Mouse (Mus musculus) MEL (cell line): Measurements from ENCODE around the gene Unc93b1.

Experiments
- CTCF ChIP-seq, 3 experiments: IDR thresholded peaks in 2 of 3; conservative IDR thresholded peaks in 1 of 3; 2 replicates each; pipeline ENCODE4 v1.5.1; 2011 to 2012; ENCODE audit warnings: low read length in 3 of 3, low read depth in 2 of 3, mild to moderate bottlenecking in 2 of 3, improper control_type of control experiment in 1 of 3, inconsistent platforms in 1 of 3, mixed read lengths in 1 of 3, moderate library complexity in 1 of 3; ENCODE audit not compliant: control insufficient read depth in 1 of 3, insufficient read depth in 1 of 3, poor library complexity in 1 of 3, severe bottlenecking in 1 of 3
- MAX ChIP-seq: IDR thresholded peaks from 2 replicates; pipeline ENCODE4 v1.6.1; 2011; ENCODE audit warnings: low read length, improper control_type of control experiment
- MXI1 ChIP-seq: IDR thresholded peaks from 2 replicates; pipeline ENCODE4 v1.6.1; 2011; ENCODE audit warnings: mild to moderate bottlenecking, low read depth, low read length, improper control_type of control experiment
- MYC ChIP-seq: IDR thresholded peaks from 2 replicates; pipeline ENCODE4 v1.6.1; 2011; ENCODE audit warnings: low read depth, mild to moderate bottlenecking, low read length, improper control_type of control experiment, moderate library complexity
- SIN3A ChIP-seq: IDR thresholded peaks from 2 replicates; pipeline ENCODE4 v1.6.1; 2012; ENCODE audit warnings: low read length, improper control_type of control experiment, inconsistent platforms
- ZKSCAN1 ChIP-seq: IDR thresholded peaks from 2 replicates; pipeline ENCODE4 v1.6.1; 2012; ENCODE audit warnings: low read depth, mild to moderate bottlenecking, inconsistent platforms, low read length, improper control_type of control experiment, moderate library complexity

DNA sequence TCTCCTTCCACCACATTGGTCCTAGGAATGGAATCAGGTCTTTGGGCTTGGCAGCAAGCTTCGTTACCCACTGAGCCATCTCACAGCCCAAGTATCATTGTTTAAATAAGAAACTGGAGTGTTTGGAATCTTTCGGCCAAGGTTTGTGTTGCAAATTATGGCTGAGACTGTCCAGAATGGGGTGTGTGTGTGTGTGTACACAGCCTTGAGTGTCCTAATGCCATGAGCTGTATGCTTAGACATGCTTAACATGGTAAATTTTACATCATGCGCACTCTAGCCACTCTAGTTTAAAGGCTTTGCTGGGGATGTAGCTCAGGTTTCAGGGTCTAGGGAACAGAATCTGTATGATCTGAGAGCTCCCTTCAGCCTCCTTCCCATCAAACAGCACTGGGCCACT is 60.5 kb downstream of the Unc93b1 start:
- TF ChIP-seq CTCF (IDR thresholded peaks at IDR 0.05 in 2 of 3, conservative IDR thresholded peaks at IDR 0.05 in 1 of 3; ENCODE audit: control insufficient read depth in 1 of 3, insufficient read depth in 1 of 3, low read depth in 2 of 3, low read length in 3 of 3, poor library complexity in 1 of 3, severe bottlenecking in 1 of 3) (no peak), MYC (no peak), SIN3A (no peak), MAX (no peak), ZKSCAN1 (no peak), MXI1 (no peak)
